Comparison of ENCODE assay signal across 8 mouse cellular contexts in the genomic region with DNA sequence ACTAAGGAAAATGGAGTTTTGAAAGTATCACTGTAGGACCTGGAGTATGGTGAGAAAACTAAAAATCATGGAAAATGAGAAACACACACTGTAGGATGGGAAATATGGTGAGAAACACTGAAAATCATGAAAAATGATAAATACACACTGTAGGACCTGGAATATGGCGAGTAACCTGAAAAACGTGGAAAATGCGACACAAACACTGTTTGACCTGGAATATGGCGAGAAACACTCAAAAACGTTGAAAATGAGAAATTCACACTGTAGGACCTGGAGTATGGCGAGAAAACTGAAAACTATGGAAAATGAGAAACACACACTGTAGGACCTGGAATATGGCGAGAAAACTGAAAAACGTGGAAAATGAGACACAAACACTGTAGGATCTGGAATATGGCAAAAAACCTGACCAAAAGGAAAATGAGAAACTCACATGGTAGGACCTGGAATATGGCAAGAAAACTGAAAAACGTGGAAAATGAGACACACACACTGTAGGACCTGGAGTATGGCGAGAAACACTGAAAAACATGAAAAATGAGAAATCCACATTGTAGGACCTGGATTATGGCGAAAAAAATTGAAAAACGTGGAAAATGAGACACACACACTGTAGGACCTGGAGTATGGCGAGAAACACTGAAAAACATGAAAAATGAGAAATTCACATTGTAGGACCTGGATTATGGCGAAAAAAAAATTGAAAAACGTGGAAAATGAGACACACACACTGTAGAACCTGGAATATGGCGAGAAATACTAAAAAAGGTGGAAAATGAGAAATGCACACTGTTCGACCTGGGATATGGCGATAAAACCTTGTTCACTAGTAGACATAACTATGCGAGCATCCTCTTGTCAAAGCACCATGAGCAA.
A peak's percentile ranks its signal among the peaks of the same experiment; 100 is the strongest.
DNase-seq lines count a peak whose midpoint lies in the region; ATAC-seq lines count a peak whose summit lies in the region.

No protein-coding gene starts in this region.

- ATAC-seq in embryonic facial prominence, embryonic 12.5 days (ENCODE audit: insufficient number of reproducible peaks, insufficient read depth, low FRiP score, low TSS enrichment): peak; percentile 97
- ATAC-seq in intestine, embryonic 14.5 days (replicated peaks; ENCODE audit: low FRiP score, low TSS enrichment, low read depth): peak; percentile 97
- ATAC-seq in monocyte, adult 5-6 weeks (replicated peaks; ENCODE audit: insufficient number of reproducible peaks, low FRiP score, low TSS enrichment, poor library complexity, severe bottlenecking): peak; percentile 96

- WGBS in embryonic facial prominence, embryonic 12.5 days: 57% methylated on average over 19 of the region's 19 CpGs
- 71% methylated on average over 19 of the region's 19 CpGs for WGBS in intestine, embryonic 14.5 days

- no peaks in the 10 kb centered on the region; the same call in 1 of the 2 replicates for H3K9me3 ChIP-seq in embryonic facial prominence, embryonic 12.5 days
- peaks cover 7% of the 10 kb centered on the region for H3K9me3 ChIP-seq in intestine, embryonic 14.5 days (ENCODE audit: control insufficient read depth, low read length)

- H3K4me2 ChIP-seq in embryonic facial prominence, embryonic 12.5 days (replicated peaks): no peak overlapping the region
- H3K4me2 ChIP-seq in intestine, embryonic 14.5 days (ENCODE audit: low read length): no peak overlapping the region

- no peaks in the 10 kb centered on the region for H3K36me3 ChIP-seq in embryonic facial prominence, embryonic 12.5 days
- H3K36me3 ChIP-seq in intestine, embryonic 14.5 days (ENCODE audit: control insufficient read depth, insufficient read depth, low read length): no peaks in the 10 kb centered on the region

- DNase-seq in cerebellum, postnatal 4 days (ENCODE audit: low spot score in 2 of 2): peak; percentile 66 to 75
- DNase-seq in cerebellum, adult 8-10 months: no peak
- DNase-seq in A20 (ENCODE audit: low read depth, low spot score): peak; percentile 16
- no peak for DNase-seq in intestine, embryonic 14.5 days (ENCODE audit: low spot score)
- DNase-seq in adrenal gland, adult 8-10 months: no peak
- DNase-seq in right cerebral cortex, postnatal 10 days (ENCODE audit: low spot score in 2 of 2): no peak

- no peak overlapping the region for H3K9ac ChIP-seq in embryonic facial prominence, embryonic 12.5 days
- H3K9ac ChIP-seq in intestine, embryonic 14.5 days (ENCODE audit: low read length): no peak overlapping the region

- no peak overlapping the region for H3K27ac ChIP-seq in embryonic facial prominence, embryonic 12.5 days
- no peak overlapping the region for H3K27ac ChIP-seq in intestine, embryonic 14.5 days (ENCODE audit: low read depth)

- H3K4me1 ChIP-seq in embryonic facial prominence, embryonic 12.5 days: no peaks in the 10 kb centered on the region
- no peaks in the 10 kb centered on the region for H3K4me1 ChIP-seq in intestine, embryonic 14.5 days (replicated peaks; ENCODE audit: control insufficient read depth, insufficient read depth, low read length)

- H3K27me3 ChIP-seq in embryonic facial prominence, embryonic 12.5 days: no peaks in the 10 kb centered on the region
- no peaks in the 10 kb centered on the region for H3K27me3 ChIP-seq in intestine, embryonic 14.5 days (replicated peaks; ENCODE audit: control insufficient read depth, insufficient read depth, low read length)

- H3K4me3 ChIP-seq in embryonic facial prominence, embryonic 12.5 days: no peak overlapping the region
- H3K4me3 ChIP-seq in intestine, embryonic 14.5 days (ENCODE audit: low read depth, low read length): no peak overlapping the region

Comparison
In these comparisons a context has a peak if more than half of its experiments do, and no peak if none do; other contexts are left out.
1. DNase-seq: peak in cerebellum, postnatal 4 days (2 of 2) and A20 (single experiment); none in cerebellum, adult 8-10 months (single experiment), intestine, embryonic 14.5 days (single experiment), adrenal gland, adult 8-10 months (single experiment) and right cerebral cortex, postnatal 10 days (0 of 2).
2. Peak in every context shown above with its lines, with median percentiles within 50 percentile points of each other: ATAC-seq.